Comparison of ENCODE assay signal across 8 mouse cellular contexts in the genomic region with DNA sequence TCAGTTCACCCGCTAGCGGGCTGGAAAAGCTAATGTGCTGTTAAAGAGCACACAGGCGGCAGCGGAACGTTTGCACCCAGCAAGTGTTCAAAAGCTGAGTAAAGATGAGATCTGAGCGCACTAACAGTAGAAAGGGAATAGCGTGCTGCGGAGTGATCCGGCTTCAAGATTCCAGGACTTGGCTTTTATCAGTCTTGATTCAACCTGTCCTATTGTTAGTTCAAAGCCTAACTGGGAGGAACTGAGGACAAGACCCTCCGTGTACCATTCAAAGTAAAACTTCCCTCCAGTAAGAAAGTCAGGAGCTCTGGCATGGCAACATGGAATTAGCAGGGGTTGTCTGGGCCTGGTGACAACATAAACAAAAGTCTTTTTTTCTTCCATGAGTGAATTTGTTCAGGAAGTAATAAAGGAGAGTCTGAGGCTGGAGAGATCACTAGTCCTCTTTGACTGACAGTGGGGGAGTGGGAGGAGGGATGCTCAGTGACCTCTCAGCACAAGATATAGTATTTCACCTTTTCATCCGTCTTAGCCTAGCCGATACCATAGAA. TPM values are rescaled to one million over a fixed set of nuclear protein-coding genes. Genes with fewer than 3 reads are reported as not detected.
A peak's percentile ranks its signal among the peaks of the same experiment; 100 is the strongest.
DNase-seq lines count a peak whose midpoint lies in the region; ATAC-seq lines count a peak whose summit lies in the region.

No protein-coding gene starts in this region.

- DNase-seq in left cerebral cortex, postnatal 4 days, result peak; percentile 5
- no peak for DNase-seq in left cerebral cortex, adult 9 months (ENCODE audit: low spot score in 2 of 2)
- peak; percentile 7 for DNase-seq in kidney, postnatal 10 days
- peak; percentile 38 for DNase-seq in neural tube, embryonic 11.5 days (ENCODE audit: low spot score)
- no peak for DNase-seq in urinary bladder, postnatal 14 days (ENCODE audit: low spot score)
- no peak for DNase-seq in left cerebral cortex, postnatal 36 days (ENCODE audit: low spot score in 2 of 2)
- no peak for DNase-seq in adrenal gland, adult 2 months

- H3K9ac ChIP-seq in embryonic facial prominence, embryonic 15.5 days, result no peak overlapping the region
- H3K9ac ChIP-seq in neural tube, embryonic 11.5 days (ENCODE audit: low read length), result no peak overlapping the region

- H3K4me3 ChIP-seq in embryonic facial prominence, embryonic 15.5 days (replicated peaks), result peak overlapping the region; percentile 63
- peak overlapping the region; percentile 16 for H3K4me3 ChIP-seq in neural tube, embryonic 11.5 days (ENCODE audit: low read depth, low read length)

- ATAC-seq in embryonic facial prominence, embryonic 15.5 days (ENCODE audit: insufficient number of reproducible peaks, low FRiP score, low TSS enrichment, low read depth), result peak; percentile 56; the same call in 1 of the 2 replicates
- ATAC-seq in neural tube, embryonic 11.5 days (ENCODE audit: insufficient read depth, low FRiP score, low TSS enrichment), result peak; percentile 11; the same call in 1 of the 2 replicates

- peak overlapping the region; percentile 100 for H3K4me2 ChIP-seq in embryonic facial prominence, embryonic 15.5 days (replicated peaks)
- peak overlapping the region; percentile 85 for H3K4me2 ChIP-seq in neural tube, embryonic 11.5 days (ENCODE audit: low read depth)

- H3K36me3 ChIP-seq in embryonic facial prominence, embryonic 15.5 days, result no peaks in the 10 kb centered on the region
- no peaks in the 10 kb centered on the region for H3K36me3 ChIP-seq in neural tube, embryonic 11.5 days (ENCODE audit: control insufficient read depth, insufficient read depth, low read length)

- H3K4me1 ChIP-seq in embryonic facial prominence, embryonic 15.5 days, result peaks cover 10% of the 10 kb centered on the region
- H3K4me1 ChIP-seq in neural tube, embryonic 11.5 days (ENCODE audit: control insufficient read depth, insufficient read depth, low read length), result peaks cover 10% of the 10 kb centered on the region; the same call in 1 of the 2 replicates

- peaks cover 4% of the 10 kb centered on the region; the same call in 1 of the 2 replicates for H3K27me3 ChIP-seq in embryonic facial prominence, embryonic 15.5 days
- H3K27me3 ChIP-seq in neural tube, embryonic 11.5 days (ENCODE audit: control insufficient read depth, insufficient read depth, low read length), result no peaks in the 10 kb centered on the region

- WGBS in embryonic facial prominence, embryonic 15.5 days, result 5% methylated on average over 12 of the region's 12 CpGs
- under 1% methylated on average over 12 of the region's 12 CpGs for whole genome bisulfite sequencing in neural tube, embryonic 11.5 days

- H3K9me3 ChIP-seq in embryonic facial prominence, embryonic 15.5 days (replicated peaks), result no peaks in the 10 kb centered on the region
- no peaks in the 10 kb centered on the region for H3K9me3 ChIP-seq in neural tube, embryonic 11.5 days (ENCODE audit: control insufficient read depth, low read length)

- H3K27ac ChIP-seq in embryonic facial prominence, embryonic 15.5 days (replicated peaks), result no peak overlapping the region
- H3K27ac ChIP-seq in neural tube, embryonic 11.5 days (ENCODE audit: low read depth, low read length), result peak overlapping the region; percentile 55; the same call in 1 of the 2 replicates

- intact Hi-C loops in left cerebral cortex, postnatal 4 days (cut with DNase I), result no loop called here
- intact Hi-C loops in left cerebral cortex, postnatal 36 days (cut with DNase I), result no loop called here

RNA-seq across cellular contexts. Expression of gene Plch1, which starts 0.8 kb away (rescaled TPM):
- 1 to 10 TPM; 7.6 to 9.0 TPM for total RNA-seq in left cerebral cortex, postnatal 4 days (2021)
- polyA plus RNA-seq in embryonic facial prominence, embryonic 15.5 days (2015; fragmentation: Nextera tagmentation; extraction: Ambion mirVana), result 2.4 and 2.7 TPM in 2 replicates
- 34.4 TPM in 2 replicates for polyA plus RNA-seq in neural tube, embryonic 11.5 days (2014; fragmentation: Nextera tagmentation; extraction: Ambion mirVana)
- 1 to 10 TPM; 6.2 to 6.5 TPM for total RNA-seq in left cerebral cortex, postnatal 36 days (2021)
- total RNA-seq in adrenal gland, adult 2 months (2021), result not detected
- not detected in 2 replicates for polyA plus RNA-seq in adrenal gland, adult 2 months (2012; rRNA removed)

RNA-seq across cellular contexts. Expression of gene E130311K13Rik, which starts 29.2 kb away (rescaled TPM):
- 10 to 100 TPM; 12.5 to 13.2 TPM for total RNA-seq in left cerebral cortex, postnatal 4 days (2021)
- polyA plus RNA-seq in embryonic facial prominence, embryonic 15.5 days (2015; fragmentation: Nextera tagmentation; extraction: Ambion mirVana), result 9.6 and 9.9 TPM in 2 replicates
- polyA plus RNA-seq in neural tube, embryonic 11.5 days (2014; fragmentation: Nextera tagmentation; extraction: Ambion mirVana), result 3.1 and 4.2 TPM in 2 replicates
- total RNA-seq in left cerebral cortex, postnatal 36 days (2021), result 10 to 100 TPM; 12.1 to 14.1 TPM
- 10 to 100 TPM in 1 of 2 experiments, 1 to 10 TPM in 1; 9.2 to 14.5 TPM for total RNA-seq in adrenal gland, adult 2 months (2021)
- polyA plus RNA-seq in adrenal gland, adult 2 months (2012; rRNA removed), result 5.7 and 5.9 TPM in 2 replicates

Comparison
In these comparisons a context has a peak if more than half of its experiments do, and no peak if none do; other contexts are left out.
1. DNase-seq: peak in left cerebral cortex, postnatal 4 days (single experiment), kidney, postnatal 10 days (single experiment) and neural tube, embryonic 11.5 days (single experiment); none in left cerebral cortex, adult 9 months (0 of 2), urinary bladder, postnatal 14 days (single experiment), left cerebral cortex, postnatal 36 days (0 of 2) and adrenal gland, adult 2 months (single experiment).
2. RNA of gene Plch1, which starts 0.8 kb away (total RNA-seq): 7.6 to 9.0 TPM in left cerebral cortex, postnatal 4 days and 6.2 to 6.5 TPM in left cerebral cortex, postnatal 36 days; not detected in adrenal gland, adult 2 months; every median in the first group is over 4 times any median in the second.